Mouse (Mus musculus) ES-Bruce4 (cell line): ENCODE data around the gene Lipn.

Experiments used
- CTCF ChIP-seq: IDR thresholded peaks from one replicate; pipeline ENCODE4 v1.8.1; 2011; ENCODE audit warnings: low read depth, low read length
- EP300 ChIP-seq: IDR thresholded peaks from 2 replicates; pipeline ENCODE4 v1.6.1; 2011; ENCODE audit warnings: low read depth, low read length; ENCODE audit not compliant: insufficient read depth
- POLR2A ChIP-seq: IDR thresholded peaks from one replicate; pipeline ENCODE4 v1.8.1; 2011; ENCODE audit warnings: low read length; ENCODE audit not compliant: insufficient read depth

DNA sequence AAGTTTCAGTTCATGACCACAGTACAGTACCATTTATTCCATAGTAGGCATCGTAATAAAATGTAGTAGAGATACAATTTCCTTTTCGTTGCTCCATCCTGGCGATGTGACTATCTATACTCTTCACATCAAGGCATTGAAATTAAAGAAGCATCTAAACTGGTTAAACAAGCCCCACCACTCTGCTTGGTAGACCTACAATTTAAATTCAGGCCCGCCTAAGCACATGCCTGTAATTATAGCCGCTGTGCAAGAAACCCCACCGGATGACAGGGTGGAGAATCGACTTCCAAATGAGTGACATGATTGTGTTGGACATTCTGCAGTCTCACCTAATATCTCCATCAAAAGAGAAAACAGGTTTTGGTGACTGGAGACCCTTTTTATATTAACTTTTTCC lies 34.7 kb downstream of the Lipn start:
- TF ChIP-seq CTCF = no peak
- TF ChIP-seq POLR2A = no peak
- TF ChIP-seq EP300 = no peak
